28 mouse cellular contexts compared by ENCODE assay signal in the genomic region with DNA sequence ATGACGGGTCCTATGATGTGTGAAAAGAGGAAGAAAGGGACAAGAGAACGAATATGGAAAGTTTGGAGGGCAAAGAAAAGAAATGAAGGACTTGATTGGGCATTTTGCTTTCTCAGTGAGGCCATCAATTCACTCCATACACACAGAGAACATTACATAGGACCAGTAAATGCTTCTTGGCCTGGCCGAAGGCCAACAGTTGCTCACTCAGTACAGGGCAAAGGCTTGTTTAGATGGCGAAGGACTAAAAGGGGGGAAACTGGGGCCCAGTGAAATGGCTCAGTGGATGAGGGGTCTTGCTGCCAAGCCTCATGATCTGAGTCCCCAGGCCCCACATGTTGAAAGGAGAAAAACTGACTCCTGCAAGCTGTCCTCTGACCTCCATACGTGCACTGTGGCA. TPM values are rescaled to one million over a fixed set of nuclear protein-coding genes. Genes with fewer than 3 reads are reported as not detected.
DNase-seq lines count a peak whose midpoint lies in the region; ATAC-seq and TF ChIP-seq lines count a peak whose summit lies in the region.
"Had no signal": no experiment of that assay in that cellular context is flagged by ENCODE, and none has a peak within 500 bp of the region (broad histone marks: within the 10 kb centered on the region; RNA-seq: fewer than 3 reads in every experiment).

No protein-coding gene starts in this region.

- ATAC-seq in intestine, embryonic 16.5 days, result peak; percentile 41
- ATAC-seq in intestine, postnatal 0 days, result no peak
- ATAC-seq in midbrain, embryonic 11.5 days (ENCODE audit: low FRiP score), result no peak
- ATAC-seq in midbrain, embryonic 16.5 days, result no peak
- ATAC-seq: forebrain, postnatal 0 days; hindbrain, postnatal 0 days; inflammation-experienced regulatory T-cells, adult 6 months had no signal

- 74% methylated on average over 5 of the region's 5 CpGs for WGBS in intestine, embryonic 16.5 days
- WGBS in intestine, postnatal 0 days, result 76% methylated on average over 5 of the region's 5 CpGs
- WGBS in midbrain, embryonic 11.5 days, result 88% methylated on average over 5 of the region's 5 CpGs
- WGBS in midbrain, embryonic 16.5 days, result 92% methylated on average over 5 of the region's 5 CpGs

- peak; percentile 21 for DNase-seq in midbrain, embryonic 11.5 days (ENCODE audit: low spot score, missing footprints)
- peak; percentile 39 for DNase-seq in NIH3T3 (ENCODE audit: low read depth)
- no peak for DNase-seq in ovary, postnatal 14 days (ENCODE audit: low spot score)
- DNase-seq: adrenal gland, adult 2 months; adrenal gland, postnatal 14 days; cerebellum, adult 11-12 months; cerebellum, adult 8-10 months; cerebellum, postnatal 10 days; cerebellum, postnatal 36 days; embryo, embryonic 11 days; forebrain, postnatal 0 days; gastrocnemius, adult 2 months; gastrocnemius, postnatal 14 days; heart, adult 18-20 months; heart, postnatal 10 days; heart, postnatal 36 days had no signal

- no peaks in the 10 kb centered on the region for H3K27me3 ChIP-seq in intestine, embryonic 16.5 days (replicated peaks; ENCODE audit: control insufficient read depth, insufficient read depth, low read length)
- H3K27me3 ChIP-seq in intestine, postnatal 0 days (replicated peaks; ENCODE audit: control insufficient read depth, insufficient read depth, low read length), result no peaks in the 10 kb centered on the region
- no peaks in the 10 kb centered on the region for H3K27me3 ChIP-seq in midbrain, embryonic 11.5 days (ENCODE audit: control insufficient read depth, insufficient read depth, low read length)
- no peaks in the 10 kb centered on the region for H3K27me3 ChIP-seq in midbrain, embryonic 16.5 days (ENCODE audit: control insufficient read depth, insufficient read depth, low read depth, low read length)
- H3K27me3 ChIP-seq: embryonic facial prominence, embryonic 13.5 days; forebrain, embryonic 12.5 days; heart, embryonic 12.5 days; heart, embryonic 15.5 days had no signal

- no peak for TF ChIP-seq CTCF in intestine, postnatal 0 days (IDR thresholded peaks at IDR 0.05; ENCODE audit: low read depth)

- H3K36me3 ChIP-seq in intestine, embryonic 16.5 days (ENCODE audit: control insufficient read depth, insufficient read depth, low read length), result no peaks in the 10 kb centered on the region
- H3K36me3 ChIP-seq in intestine, postnatal 0 days (ENCODE audit: control insufficient read depth, insufficient read depth), result no peaks in the 10 kb centered on the region
- H3K36me3 ChIP-seq in midbrain, embryonic 11.5 days (ENCODE audit: control insufficient read depth, insufficient read depth, low read length), result no peaks in the 10 kb centered on the region
- no peaks in the 10 kb centered on the region for H3K36me3 ChIP-seq in midbrain, embryonic 16.5 days (ENCODE audit: control insufficient read depth, insufficient read depth, low read length)
- H3K36me3 ChIP-seq: embryonic facial prominence, embryonic 10.5 days; embryonic facial prominence, embryonic 13.5 days; forebrain, embryonic 12.5 days; heart, embryonic 12.5 days; heart, embryonic 15.5 days had no signal

- no peaks in the 10 kb centered on the region for H3K9me3 ChIP-seq in intestine, embryonic 16.5 days (ENCODE audit: control insufficient read depth, low read length)
- H3K9me3 ChIP-seq in intestine, postnatal 0 days (ENCODE audit: control insufficient read depth), result no peaks in the 10 kb centered on the region
- no peaks in the 10 kb centered on the region for H3K9me3 ChIP-seq in midbrain, embryonic 11.5 days (ENCODE audit: control insufficient read depth, low read length)
- H3K9me3 ChIP-seq in midbrain, embryonic 16.5 days (replicated peaks; ENCODE audit: control insufficient read depth, low read length, poor library complexity, severe bottlenecking), result no peaks in the 10 kb centered on the region
- H3K9me3 ChIP-seq: embryonic facial prominence, embryonic 10.5 days; embryonic facial prominence, embryonic 13.5 days; forebrain, embryonic 12.5 days; heart, embryonic 12.5 days; heart, embryonic 15.5 days had no signal

- peaks cover 4% of the 10 kb centered on the region; the same call in 1 of the 2 replicates for H3K4me1 ChIP-seq in intestine, embryonic 16.5 days (ENCODE audit: control insufficient read depth, insufficient read depth, low read length)
- no peaks in the 10 kb centered on the region for H3K4me1 ChIP-seq in intestine, postnatal 0 days (replicated peaks; ENCODE audit: control insufficient read depth, insufficient read depth, low read length)
- no peaks in the 10 kb centered on the region for H3K4me1 ChIP-seq in midbrain, embryonic 11.5 days (ENCODE audit: control insufficient read depth, insufficient read depth, low read length)
- H3K4me1 ChIP-seq in midbrain, embryonic 16.5 days (ENCODE audit: control insufficient read depth, insufficient read depth, low read length), result no peaks in the 10 kb centered on the region
- H3K4me1 ChIP-seq: embryonic facial prominence, embryonic 13.5 days; forebrain, embryonic 12.5 days had no signal

- no peak overlapping the region for H3K9ac ChIP-seq in intestine, embryonic 16.5 days (ENCODE audit: low read depth, low read length)
- no peak overlapping the region for H3K9ac ChIP-seq in intestine, postnatal 0 days (ENCODE audit: low read depth, low read length)
- H3K9ac ChIP-seq in midbrain, embryonic 11.5 days (ENCODE audit: low read length), result no peak overlapping the region
- H3K9ac ChIP-seq in midbrain, embryonic 16.5 days (ENCODE audit: low read depth, low read length), result no peak overlapping the region
- H3K9ac ChIP-seq: embryonic facial prominence, embryonic 13.5 days; forebrain, embryonic 12.5 days; forebrain, postnatal 0 days; heart, embryonic 12.5 days; heart, embryonic 15.5 days; hindbrain, embryonic 14.5 days had no signal

- H3K4me2 ChIP-seq in intestine, embryonic 16.5 days (ENCODE audit: low read depth, low read length), result no peak overlapping the region
- H3K4me2 ChIP-seq in intestine, postnatal 0 days (replicated peaks; ENCODE audit: low read depth), result no peak overlapping the region
- H3K4me2 ChIP-seq in midbrain, embryonic 11.5 days, result no peak overlapping the region
- H3K4me2 ChIP-seq in midbrain, embryonic 16.5 days (ENCODE audit: low read length), result no peak overlapping the region
- H3K4me2 ChIP-seq: embryonic facial prominence, embryonic 13.5 days; forebrain, embryonic 12.5 days; heart, embryonic 12.5 days; heart, embryonic 15.5 days; hindbrain, embryonic 14.5 days had no signal

- H3K4me3 ChIP-seq in intestine, embryonic 16.5 days (ENCODE audit: low read length), result no peak overlapping the region
- H3K4me3 ChIP-seq in intestine, postnatal 0 days (ENCODE audit: low read depth, low read length), result no peak overlapping the region
- no peak overlapping the region for H3K4me3 ChIP-seq in midbrain, embryonic 11.5 days (ENCODE audit: low read depth, low read length)
- no peak overlapping the region for H3K4me3 ChIP-seq in midbrain, embryonic 16.5 days (ENCODE audit: low read depth, low read length)
- H3K4me3 ChIP-seq: embryonic facial prominence, embryonic 10.5 days; embryonic facial prominence, embryonic 13.5 days; erythroblast, embryonic 14.5 days; forebrain, embryonic 12.5 days; gastrocnemius, adult 2 months; heart, embryonic 12.5 days; heart, embryonic 15.5 days had no signal

- no peak overlapping the region for H3K27ac ChIP-seq in intestine, embryonic 16.5 days (ENCODE audit: low read length)
- no peak overlapping the region for H3K27ac ChIP-seq in intestine, postnatal 0 days (ENCODE audit: low read depth, low read length)
- H3K27ac ChIP-seq in midbrain, embryonic 11.5 days (ENCODE audit: low read depth, low read length), result no peak overlapping the region
- no peak overlapping the region for H3K27ac ChIP-seq in midbrain, embryonic 16.5 days (ENCODE audit: low read length)
- H3K27ac ChIP-seq: embryonic facial prominence, embryonic 10.5 days; embryonic facial prominence, embryonic 13.5 days; forebrain, embryonic 12.5 days; gastrocnemius, adult 2 months; heart, embryonic 15.5 days; hindbrain, embryonic 14.5 days; hindbrain, postnatal 0 days had no signal

RNA-seq across cellular contexts. Expression of gene Abhd2, which starts 46.8 kb away (rescaled TPM):
- polyA plus RNA-seq in intestine, embryonic 16.5 days (2015; fragmentation: Nextera tagmentation; extraction: Ambion mirVana), result 11.5 and 15.1 TPM in 2 replicates
- polyA plus RNA-seq in intestine, postnatal 0 days (2015; fragmentation: Nextera tagmentation; extraction: Ambion mirVana), result 34.8 and 36.2 TPM in 2 replicates
- polyA plus RNA-seq in midbrain, embryonic 11.5 days (2014; fragmentation: Nextera tagmentation; extraction: Ambion mirVana), result 11.6 and 11.7 TPM in 2 replicates
- polyA plus RNA-seq in midbrain, embryonic 16.5 days (2015; fragmentation: Nextera tagmentation; extraction: Ambion mirVana), result 18.7 and 19.3 TPM in 2 replicates
